Mouse (Mus musculus): ENCODE results near the gene Krt77. TPM values are rescaled to one million over a fixed set of nuclear protein-coding genes. Genes with fewer than 3 reads are reported as not detected.
A peak's percentile ranks its signal among the peaks of the same experiment; 100 is the strongest.

The Krt77 gene
- not detected in 2 replicates for total RNA-seq (2017)

DNA sequence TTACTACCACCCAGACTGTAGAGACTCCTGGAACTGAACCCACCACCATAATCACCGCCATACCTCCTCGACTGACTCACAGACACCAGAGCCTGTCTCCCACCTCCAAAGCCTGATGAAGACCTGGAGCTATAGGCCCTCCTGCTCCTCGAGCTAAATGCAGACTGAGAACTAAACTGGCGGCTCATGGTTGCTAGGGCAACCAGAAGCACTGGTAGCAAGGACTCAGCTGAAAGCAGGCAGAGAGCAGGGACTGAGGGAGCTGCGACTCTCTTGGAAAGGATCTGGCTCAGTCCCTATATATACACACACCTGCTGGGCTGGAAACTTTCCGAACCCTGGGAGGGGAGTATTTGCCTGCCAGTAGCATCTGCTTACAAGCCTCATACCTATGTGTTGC lies at the start of gene Krt77:
TSS of gene Krt77 (minus strand) at position 275 of the 400 bp plus-strand sequence.
- no peak for ATAC-seq (replicated peaks in 1 of 2; ENCODE audit: insufficient read depth in 1 of 2, low FRiP score in 2 of 2, low TSS enrichment in 1 of 2, low read depth in 1 of 2, poor library complexity in 2 of 2, severe bottlenecking in 2 of 2)

DNA sequence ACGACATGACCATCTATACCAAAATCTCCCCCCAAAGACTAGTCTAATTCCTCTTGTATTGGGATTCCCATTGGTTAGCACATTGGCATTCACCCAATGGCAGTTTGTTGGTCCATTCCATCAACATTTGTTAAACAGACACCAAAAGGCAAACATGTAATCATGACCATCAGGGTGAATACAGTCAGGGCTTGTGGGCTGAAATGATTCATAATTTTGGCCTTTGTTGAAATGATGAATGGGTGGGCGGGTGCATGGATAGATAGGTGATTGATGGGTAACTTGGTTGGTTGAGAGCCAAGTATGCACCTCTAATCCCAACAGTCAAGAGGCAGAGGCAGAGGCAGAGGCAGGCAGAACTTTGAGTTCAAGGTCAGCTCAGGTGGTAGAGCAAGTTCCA lies 46.6 kb upstream of the Krt77 start:
- ATAC-seq (replicated peaks in 1 of 2; ENCODE audit: insufficient read depth in 1 of 2, low FRiP score in 2 of 2, low TSS enrichment in 1 of 2, low read depth in 1 of 2, poor library complexity in 2 of 2, severe bottlenecking in 2 of 2) = no peak

DNA sequence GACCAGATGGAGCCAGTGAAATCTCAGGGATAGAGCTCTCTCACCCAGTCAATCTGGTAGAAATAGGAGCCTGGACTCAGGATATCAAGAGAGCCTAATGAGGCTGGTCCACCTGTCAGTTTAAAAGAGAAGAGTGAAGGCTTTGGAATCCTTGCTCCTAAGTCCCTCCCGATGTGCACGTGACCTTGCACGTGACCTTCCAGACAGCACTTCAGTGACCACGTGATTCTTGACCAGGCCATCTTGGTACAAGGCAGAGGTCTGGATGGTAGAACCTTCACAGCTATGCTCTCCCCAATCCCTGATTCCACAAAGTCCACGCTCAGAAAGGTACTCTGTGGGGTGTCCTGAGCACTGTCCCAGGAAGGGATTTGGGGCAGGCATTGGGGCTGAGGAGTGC lies 35.3 kb upstream of the Krt77 start:
- no peak for ATAC-seq (replicated peaks in 1 of 2; ENCODE audit: insufficient read depth in 1 of 2, low FRiP score in 2 of 2, low TSS enrichment in 1 of 2, low read depth in 1 of 2, poor library complexity in 2 of 2, severe bottlenecking in 2 of 2)

DNA sequence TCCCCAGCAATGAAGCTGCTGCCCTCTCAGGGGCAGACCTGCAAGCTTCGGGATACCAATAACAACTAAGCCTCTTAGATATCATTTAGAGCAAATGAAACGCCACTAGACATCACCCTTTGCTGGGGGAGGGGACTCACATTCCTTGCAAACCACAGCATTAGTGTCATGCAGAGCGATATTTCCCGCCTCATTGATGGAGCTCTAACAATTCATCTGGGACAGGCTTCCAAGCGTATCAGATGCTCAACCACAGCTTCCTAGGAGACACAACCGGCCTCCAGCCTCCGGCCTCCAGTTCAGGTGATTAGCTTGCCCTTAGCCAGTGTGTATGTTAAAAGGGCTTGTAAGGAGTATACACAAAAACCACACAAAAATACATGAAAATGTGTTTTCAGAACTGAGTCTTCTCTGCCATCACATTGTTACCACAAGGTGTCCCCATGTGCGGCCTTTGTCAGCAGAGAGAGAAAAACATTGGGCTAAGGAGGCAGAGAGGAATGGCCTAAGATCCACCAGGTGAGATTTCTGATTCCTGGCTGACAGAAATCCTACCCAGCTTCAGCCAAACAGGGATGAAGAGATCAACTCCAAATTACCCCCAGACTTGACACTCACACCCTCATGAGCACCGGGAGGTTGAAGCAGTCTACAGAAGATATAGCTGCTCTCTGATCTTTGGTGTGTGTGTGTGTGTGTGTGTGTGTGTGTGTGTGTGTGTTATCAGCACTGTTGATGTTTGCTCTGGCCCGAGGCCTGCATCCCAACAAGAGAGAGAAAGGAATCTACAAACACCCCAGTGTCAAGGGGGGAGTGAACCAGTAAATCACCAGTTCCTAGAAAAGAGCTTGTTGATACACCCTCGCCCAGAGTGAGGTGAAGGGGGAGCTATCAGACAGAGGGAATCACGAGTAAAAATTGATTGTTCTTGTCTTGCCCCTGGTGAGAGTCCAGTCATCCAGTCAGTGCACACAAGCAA lies 33.0 kb upstream of the Krt77 start:
- no peak for ATAC-seq (replicated peaks in 1 of 2; ENCODE audit: insufficient read depth in 1 of 2, low FRiP score in 2 of 2, low TSS enrichment in 1 of 2, low read depth in 1 of 2, poor library complexity in 2 of 2, severe bottlenecking in 2 of 2)

DNA sequence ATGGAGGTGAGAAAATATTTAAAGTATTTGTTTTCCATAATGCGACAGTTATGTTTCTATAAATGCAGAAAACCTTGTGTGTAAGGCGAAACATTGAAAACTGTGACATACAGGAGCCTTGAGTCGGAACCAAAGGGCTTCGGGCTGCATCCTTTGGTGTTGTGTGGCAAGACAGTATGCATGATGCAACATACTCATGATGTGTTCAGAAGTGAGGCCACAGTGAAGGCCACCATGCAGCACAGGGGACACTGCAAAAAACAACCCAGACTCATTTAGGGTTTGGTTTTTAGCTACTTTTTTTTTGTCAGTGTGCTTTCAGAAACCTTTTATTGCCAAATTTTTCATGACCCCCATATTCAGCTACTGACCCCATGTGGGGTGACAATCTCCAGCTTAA lies 25.7 kb upstream of the Krt77 start:
- ATAC-seq (replicated peaks in 1 of 2; ENCODE audit: insufficient read depth in 1 of 2, low FRiP score in 2 of 2, low TSS enrichment in 1 of 2, low read depth in 1 of 2, poor library complexity in 2 of 2, severe bottlenecking in 2 of 2) = no peak

DNA sequence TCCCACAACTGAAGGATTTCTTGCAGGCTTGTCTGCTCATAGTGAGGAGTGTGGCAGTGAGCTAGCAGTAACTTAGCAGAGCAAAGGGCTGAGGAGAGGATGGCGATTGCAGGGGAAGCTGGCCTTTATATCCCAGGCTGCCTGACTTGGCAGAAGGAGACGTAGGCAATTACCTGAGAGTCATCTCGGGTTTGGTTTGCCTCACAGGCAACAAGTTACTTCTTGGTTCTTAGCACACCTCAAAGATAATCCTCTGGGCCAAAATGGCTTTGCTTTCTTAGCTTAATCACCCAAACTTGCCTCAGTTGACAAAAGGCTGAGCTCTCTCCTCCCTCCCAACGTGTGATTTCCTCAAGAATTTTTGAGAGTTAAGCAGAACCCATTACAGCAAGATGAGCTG lies 23.3 kb upstream of the Krt77 start, which contains the start of gene Krt76:
TSS of gene Krt76 (minus strand) at position 101 of the 400 bp plus-strand sequence.
- no peak for ATAC-seq (replicated peaks in 1 of 2; ENCODE audit: insufficient read depth in 1 of 2, low FRiP score in 2 of 2, low TSS enrichment in 1 of 2, low read depth in 1 of 2, poor library complexity in 2 of 2, severe bottlenecking in 2 of 2)

DNA sequence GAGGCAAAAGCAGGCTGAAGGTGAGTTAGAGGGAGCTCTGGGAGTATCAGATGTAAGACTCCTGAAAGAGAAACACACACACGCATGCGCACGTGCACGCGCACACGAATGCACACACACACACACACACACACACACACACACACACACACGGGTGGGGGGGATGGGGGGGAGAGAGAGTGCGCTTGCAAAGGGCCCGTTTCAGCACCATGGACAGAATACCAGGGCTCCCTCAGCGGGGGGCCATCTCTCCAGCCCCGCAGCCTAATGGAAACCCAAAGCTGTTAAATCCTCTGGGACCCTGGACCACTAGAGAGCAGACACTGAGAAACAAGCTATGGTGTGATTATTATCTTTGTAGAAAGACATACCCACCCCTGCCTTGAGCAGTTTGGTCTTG lies 10.3 kb upstream of the Krt77 start:
- no peak for ATAC-seq (replicated peaks in 1 of 2; ENCODE audit: insufficient read depth in 1 of 2, low FRiP score in 2 of 2, low TSS enrichment in 1 of 2, low read depth in 1 of 2, poor library complexity in 2 of 2, severe bottlenecking in 2 of 2)

DNA sequence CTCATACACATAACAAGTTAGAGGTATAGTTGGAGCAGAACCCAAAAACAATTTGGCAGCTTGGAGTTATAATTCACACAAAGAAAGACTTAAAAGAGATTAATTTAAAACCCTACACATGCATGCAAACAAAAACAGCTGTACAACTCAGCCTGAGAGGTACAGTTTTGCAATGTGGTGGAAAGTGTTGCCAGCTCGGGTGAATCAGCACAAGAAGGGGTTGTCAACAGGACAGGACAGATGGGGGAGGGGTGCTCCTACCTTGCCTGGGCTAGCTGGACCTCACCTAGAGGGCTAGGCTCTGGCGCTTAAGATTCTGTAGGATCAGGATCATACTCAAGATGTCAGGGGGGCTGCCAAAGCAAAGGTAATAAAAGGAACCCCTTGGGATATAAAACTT lies 8.5 kb upstream of the Krt77 start:
- ATAC-seq (replicated peaks in 1 of 2; ENCODE audit: insufficient read depth in 1 of 2, low FRiP score in 2 of 2, low TSS enrichment in 1 of 2, low read depth in 1 of 2, poor library complexity in 2 of 2, severe bottlenecking in 2 of 2) = no peak

DNA sequence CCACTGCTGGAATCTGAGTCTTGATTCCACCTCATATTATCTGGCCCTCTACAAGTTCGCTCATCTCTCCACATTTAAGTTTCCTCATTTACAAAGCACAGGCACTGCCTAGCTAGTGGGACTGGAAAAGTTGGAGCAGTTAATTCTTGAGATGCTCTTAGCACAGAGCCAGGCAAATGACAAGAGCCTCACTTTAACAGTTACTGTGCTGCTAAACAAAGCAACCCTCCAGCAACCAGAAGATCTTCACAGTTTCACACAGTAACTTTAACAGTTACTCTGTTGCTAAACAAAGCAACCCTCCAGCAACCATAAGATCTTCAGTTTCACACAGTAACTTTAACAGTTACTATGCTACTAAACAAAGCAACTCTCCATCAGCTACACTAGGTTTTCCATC lies 4.9 kb upstream of the Krt77 start:
- no peak for ATAC-seq (replicated peaks in 1 of 2; ENCODE audit: insufficient read depth in 1 of 2, low FRiP score in 2 of 2, low TSS enrichment in 1 of 2, low read depth in 1 of 2, poor library complexity in 2 of 2, severe bottlenecking in 2 of 2)

DNA sequence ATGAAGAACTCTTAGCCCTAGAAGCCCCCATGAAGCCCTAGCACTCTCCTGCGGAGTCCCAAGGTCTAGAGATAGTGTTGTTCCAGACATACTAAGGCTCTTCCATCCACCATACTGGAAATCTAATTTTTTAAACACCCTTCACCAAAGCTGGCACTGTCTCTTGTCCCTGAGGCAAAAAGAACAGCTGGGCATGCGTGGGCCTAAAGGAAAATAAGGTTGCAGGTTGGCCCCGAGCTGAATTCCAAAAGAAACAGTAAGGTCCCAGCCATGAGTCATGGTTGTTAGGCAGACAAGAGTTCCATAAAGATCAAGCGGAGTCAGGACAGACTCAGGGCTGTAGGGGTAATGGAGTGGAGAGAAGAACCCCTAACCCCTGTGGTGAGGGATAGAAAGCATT lies 3.7 kb upstream of the Krt77 start:
- ATAC-seq (replicated peaks in 1 of 2; ENCODE audit: insufficient read depth in 1 of 2, low FRiP score in 2 of 2, low TSS enrichment in 1 of 2, low read depth in 1 of 2, poor library complexity in 2 of 2, severe bottlenecking in 2 of 2) = no peak

DNA sequence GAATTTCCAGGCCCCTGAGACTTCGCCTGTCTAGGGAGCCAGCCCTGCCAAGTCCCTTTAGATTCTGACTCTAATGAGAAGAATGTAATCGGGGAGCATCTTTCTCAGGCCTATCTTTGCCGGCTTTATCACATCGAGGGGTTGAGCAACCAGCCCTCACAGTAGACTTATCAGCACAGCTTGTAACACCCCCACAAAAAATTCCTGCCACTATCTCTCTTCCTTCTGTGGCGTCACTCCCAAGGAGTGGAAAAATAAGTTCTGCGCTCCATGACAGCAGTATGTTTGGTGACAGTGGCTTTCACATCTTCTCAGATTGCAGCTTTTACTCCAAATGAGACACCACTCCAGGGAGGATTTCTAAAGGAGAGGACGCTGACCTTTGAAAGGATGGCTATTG lies 2.8 kb downstream of the Krt77 start:
- no peak for ATAC-seq (replicated peaks in 1 of 2; ENCODE audit: insufficient read depth in 1 of 2, low FRiP score in 2 of 2, low TSS enrichment in 1 of 2, low read depth in 1 of 2, poor library complexity in 2 of 2, severe bottlenecking in 2 of 2)

DNA sequence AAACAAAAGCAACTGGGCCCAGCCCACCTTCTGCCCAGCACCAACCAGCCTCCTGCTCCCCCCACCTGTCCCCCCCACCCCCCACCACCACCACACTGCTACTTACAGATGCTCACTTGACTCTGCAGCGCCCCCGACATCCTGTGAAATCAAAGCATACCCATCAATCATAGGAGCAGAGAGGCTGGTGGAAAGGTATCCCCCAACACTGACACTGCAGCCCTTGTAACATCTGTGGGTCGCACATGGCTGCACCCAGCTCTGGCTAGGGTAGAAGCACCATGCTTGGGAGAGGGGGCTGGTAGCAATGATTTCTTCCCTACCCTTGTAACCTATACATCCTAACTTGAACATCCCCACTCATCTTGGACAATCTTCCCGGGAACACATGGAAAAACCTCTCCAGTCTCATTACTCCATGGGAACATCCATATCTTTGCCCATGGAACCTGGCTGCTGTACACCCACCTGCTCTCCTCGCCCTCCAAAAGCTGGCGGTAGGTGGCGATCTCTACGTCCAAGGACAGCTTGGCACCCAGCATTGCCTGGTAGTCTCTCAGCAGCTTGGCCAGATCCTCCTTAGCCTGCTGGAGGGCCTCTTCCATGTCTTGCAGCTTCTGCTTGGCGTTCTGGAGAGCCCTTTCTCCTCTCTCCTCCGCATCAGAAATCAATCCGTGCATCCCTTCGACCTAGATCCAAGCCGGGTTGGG lies 8.9 kb downstream of the Krt77 start:
- no peak for ATAC-seq (replicated peaks in 1 of 2; ENCODE audit: insufficient read depth in 1 of 2, low FRiP score in 2 of 2, low TSS enrichment in 1 of 2, low read depth in 1 of 2, poor library complexity in 2 of 2, severe bottlenecking in 2 of 2)

DNA sequence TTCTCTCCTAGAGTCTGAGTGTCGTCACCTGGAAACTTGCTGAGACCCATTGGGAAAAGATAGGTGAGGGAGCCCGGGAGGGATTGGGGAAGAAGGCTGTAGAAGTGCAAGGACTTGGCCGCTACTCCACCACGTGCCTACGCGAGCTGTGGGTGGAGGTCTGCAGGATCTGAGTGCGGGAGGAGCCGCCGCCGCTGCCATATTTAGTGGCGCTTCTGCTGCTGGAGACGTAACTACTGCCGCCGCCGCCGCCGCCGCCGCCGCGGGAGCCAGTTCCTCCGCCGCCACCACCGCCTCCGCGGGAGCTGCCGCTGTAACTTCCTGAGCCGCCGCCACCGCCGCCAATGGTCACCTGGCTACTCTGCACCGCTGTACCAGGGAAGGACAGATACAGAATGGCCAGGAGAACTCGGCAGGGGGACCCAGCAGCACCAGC lies 9.8 kb downstream of the Krt77 start:
- peak; percentile 37 to 51; a peak in 3 of 4 replicates for ATAC-seq (replicated peaks in 1 of 2; ENCODE audit: insufficient read depth in 1 of 2, low FRiP score in 2 of 2, low TSS enrichment in 1 of 2, low read depth in 1 of 2, poor library complexity in 2 of 2, severe bottlenecking in 2 of 2)

DNA sequence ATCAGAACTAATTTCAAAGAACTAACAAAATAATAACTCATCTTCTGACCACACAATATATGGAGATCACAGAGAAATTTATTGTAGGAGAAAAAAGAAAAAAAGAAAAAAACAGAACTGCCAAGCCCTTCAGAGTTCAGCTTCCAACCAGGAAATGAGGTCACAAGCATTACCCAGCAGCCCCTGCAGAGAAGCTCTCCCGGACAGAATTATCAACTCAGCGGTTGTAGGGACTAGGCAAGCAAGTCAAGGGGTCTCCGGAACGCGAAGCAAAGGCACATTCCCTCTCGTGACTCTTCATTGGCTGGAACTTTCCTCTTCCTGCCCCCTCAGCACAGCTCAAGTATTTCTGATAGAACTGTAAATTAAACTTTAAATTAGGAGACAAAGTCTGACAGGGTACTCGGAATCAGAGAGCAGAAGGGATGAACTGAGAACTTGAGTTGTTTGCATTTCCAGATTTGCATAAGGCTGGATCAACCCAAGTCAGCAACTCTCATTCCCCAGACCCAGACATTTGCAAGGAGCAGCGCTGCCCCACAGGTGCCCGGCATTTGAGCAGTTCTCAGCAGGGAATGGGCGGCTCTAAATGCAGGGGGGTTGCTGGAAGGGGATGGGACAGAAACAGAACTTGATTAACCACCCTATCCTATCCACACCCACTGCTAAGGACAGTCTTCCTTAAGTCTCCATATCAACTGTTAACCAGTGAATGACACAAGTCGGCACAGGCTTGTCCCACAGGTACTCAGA lies 10.7 kb downstream of the Krt77 start:
- peak; percentile 33 to 51; a peak in 3 of 4 replicates for ATAC-seq (replicated peaks in 1 of 2; ENCODE audit: insufficient read depth in 1 of 2, low FRiP score in 2 of 2, low TSS enrichment in 1 of 2, low read depth in 1 of 2, poor library complexity in 2 of 2, severe bottlenecking in 2 of 2)

DNA sequence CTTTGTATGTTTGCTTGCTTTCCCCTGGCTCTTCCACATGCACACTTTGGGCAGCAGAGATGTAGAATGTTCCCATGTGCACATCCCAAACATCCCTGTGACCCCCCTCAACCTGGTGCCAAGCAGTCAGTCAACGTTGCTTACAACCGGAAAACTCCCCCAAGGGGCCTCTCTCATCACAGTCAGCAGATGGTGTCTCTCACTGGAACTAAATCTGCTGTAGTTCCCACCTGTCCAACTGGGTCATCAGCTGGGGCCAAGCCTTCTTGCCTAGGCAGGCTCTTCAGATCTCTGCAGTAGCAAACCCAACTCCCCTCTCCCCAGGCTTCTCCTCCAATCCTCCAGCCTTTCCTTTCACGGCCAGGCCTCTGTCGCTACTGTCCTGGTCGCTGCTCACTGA lies 12.8 kb downstream of the Krt77 start:
- no peak for ATAC-seq (replicated peaks in 1 of 2; ENCODE audit: insufficient read depth in 1 of 2, low FRiP score in 2 of 2, low TSS enrichment in 1 of 2, low read depth in 1 of 2, poor library complexity in 2 of 2, severe bottlenecking in 2 of 2)

DNA sequence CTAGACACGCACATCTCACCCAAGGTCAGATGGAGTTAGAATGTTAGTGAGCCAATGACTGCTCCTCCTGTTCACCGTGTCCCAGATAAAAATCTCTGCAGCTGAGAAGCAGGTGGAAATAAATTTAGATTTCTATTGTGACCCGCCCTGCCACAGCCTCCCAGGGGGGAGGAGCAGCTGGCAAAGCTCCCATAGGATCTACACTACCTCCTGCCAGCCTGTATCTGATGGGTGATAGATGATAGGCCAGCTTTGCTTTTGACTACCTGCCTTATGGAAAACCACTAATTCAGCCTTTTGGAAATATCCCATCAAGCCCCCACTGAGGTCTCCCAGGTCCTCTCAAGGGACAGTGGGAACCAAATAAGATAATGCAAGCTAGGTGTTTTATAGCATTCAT lies 13.8 kb downstream of the Krt77 start:
- ATAC-seq (replicated peaks in 1 of 2; ENCODE audit: insufficient read depth in 1 of 2, low FRiP score in 2 of 2, low TSS enrichment in 1 of 2, low read depth in 1 of 2, poor library complexity in 2 of 2, severe bottlenecking in 2 of 2) = no peak

DNA sequence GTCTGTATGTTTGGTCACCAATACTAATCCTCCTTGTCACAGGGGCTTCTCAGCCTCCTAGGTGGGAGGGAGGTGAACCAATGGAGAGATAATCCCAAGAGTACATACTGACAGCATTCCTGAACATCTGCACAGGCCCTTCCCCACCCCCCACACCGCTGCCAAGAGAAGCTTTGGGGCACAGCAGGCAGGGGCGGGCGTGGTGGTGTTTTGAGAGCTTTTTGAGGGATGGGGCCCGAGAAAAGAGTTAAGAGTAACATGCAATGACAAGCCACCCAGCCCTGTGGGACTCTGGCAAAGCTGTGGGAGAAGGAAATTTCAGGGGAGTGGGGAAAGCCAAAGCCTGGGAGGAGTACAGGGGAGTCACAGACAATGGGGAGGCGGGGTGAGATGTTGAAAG lies 15.2 kb downstream of the Krt77 start:
- no peak for ATAC-seq (replicated peaks in 1 of 2; ENCODE audit: insufficient read depth in 1 of 2, low FRiP score in 2 of 2, low TSS enrichment in 1 of 2, low read depth in 1 of 2, poor library complexity in 2 of 2, severe bottlenecking in 2 of 2)

DNA sequence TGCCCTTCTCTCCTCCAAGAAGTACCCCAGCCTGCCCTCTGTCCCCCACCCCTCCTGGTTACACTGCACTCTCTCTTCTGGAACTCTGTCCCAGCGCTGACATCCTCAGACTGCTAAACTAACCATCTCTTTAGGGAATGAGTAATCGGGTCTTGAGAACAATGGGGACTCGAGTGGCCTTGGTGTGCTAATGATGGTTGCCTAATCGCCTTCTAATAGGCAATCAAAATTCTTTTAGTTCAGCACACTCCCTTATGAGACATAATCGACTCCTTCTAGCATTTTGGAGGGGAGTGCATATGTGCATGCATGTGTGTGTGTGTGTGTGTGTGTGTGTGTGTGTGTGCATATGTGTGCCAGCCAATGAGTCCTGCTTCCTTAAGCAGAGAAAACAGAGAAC lies 16.9 kb downstream of the Krt77 start:
- ATAC-seq (replicated peaks in 1 of 2; ENCODE audit: insufficient read depth in 1 of 2, low FRiP score in 2 of 2, low TSS enrichment in 1 of 2, low read depth in 1 of 2, poor library complexity in 2 of 2, severe bottlenecking in 2 of 2) = no peak

Data from hematopoietic stem cell, adult 5-6 weeks (primary cell).